Mouse (Mus musculus) hindbrain, embryonic 14.5 days (tissue): ENCODE measurements around the gene Dusp3. TPM values are rescaled to one million over a fixed set of nuclear protein-coding genes. Genes with fewer than 3 reads are reported as not detected.
A peak's percentile ranks its signal among the peaks of the same experiment; 100 is the strongest.

Experiments used
- ATAC-seq: fragments of 200-750 bp; cut with Nextera tagmentation; 2 replicates; pipeline ENCODE4 v1.8.0; 2017; ENCODE audit warnings: moderate number of reproducible peaks, mild to moderate bottlenecking, moderate TSS enrichment, moderate library complexity; ENCODE audit not compliant: low FRiP score
- DNase-seq: peaks from one replicate; pipeline ENCODE4 v3.0.0-alpha.2; 2015; ENCODE audit warnings: low spot score
- H3K27ac ChIP-seq: fragments of 300-500 bp; sonication (generic); 2 replicates; pipeline ENCODE4 v1.5.1; 2014; ENCODE audit warnings: mild to moderate bottlenecking, moderate library complexity
- H3K27me3 ChIP-seq: fragments of 300-500 bp; sonication (generic); 2 replicates; pipeline ENCODE4 v1.6.1; 2014; ENCODE audit warnings: mild to moderate bottlenecking, low read length, mixed read lengths; ENCODE audit not compliant: control insufficient read depth, insufficient read depth
- H3K36me3 ChIP-seq: fragments of 300-500 bp; sonication (generic); replicated peaks from 2 replicates; pipeline ENCODE4 v1.6.1; 2014; ENCODE audit not compliant: control insufficient read depth, insufficient read depth
- H3K4me1 ChIP-seq: fragments of 300-500 bp; sonication (generic); replicated peaks from 2 replicates; pipeline ENCODE4 v1.6.1; 2014; ENCODE audit warnings: antibody characterized with exemption, low read length, mixed read lengths; ENCODE audit not compliant: control insufficient read depth, insufficient read depth
- H3K4me2 ChIP-seq: fragments of 300-500 bp; sonication (generic); replicated peaks from 2 replicates; pipeline ENCODE4 v1.6.1; 2014; ENCODE audit warnings: mild to moderate bottlenecking, moderate library complexity
- H3K4me3 ChIP-seq: fragments of 300-500 bp; sonication (generic); replicated peaks from 2 replicates; pipeline ENCODE4 v1.5.1; 2014; ENCODE audit warnings: mild to moderate bottlenecking, low read length
- H3K9ac ChIP-seq: fragments of 300-500 bp; sonication (generic); 2 replicates; pipeline ENCODE4 v1.6.1; 2014
- H3K9me3 ChIP-seq: fragments of 300-500 bp; sonication (generic); 2 replicates; pipeline ENCODE4 v1.6.1; 2016; ENCODE audit warnings: low read length; ENCODE audit not compliant: control insufficient read depth
- WGBS: fragments of 180-500 bp; shearing (Covaris S2); extraction: QIAGEN DNeasy Blood & Tissue Kit; methylation state at CpG from one replicate; pipeline ENCODE4 v1.1.7; 2014; 5-methylcytosine and 5-hydroxymethylcytosine counted together
- polyA plus RNA-seq: library from polyadenylated mRNA; unstranded; fragments of >200 nt; fragmentation: Nextera tagmentation; extraction: Ambion mirVana; gene quantifications from 2 replicates; pipeline ENCODE4 v1.2.1, GENCODE M21; 2014

Dusp3 gene
- polyA plus RNA-seq, 1 experiment from 2014 or later = 24.0 TPM

- Histone ChIP-seq H3K4me3 (peak overlapping the region; percentile 39), H3K27ac (peak overlapping the region; percentile 32; the same call in 1 of the 2 replicates), H3K27me3 (peaks cover 4% of the 10 kb centered on the region; the same call in 1 of the 2 replicates), H3K9me3 (no peaks in the 10 kb centered on the region), H3K4me1 (no peaks in the 10 kb centered on the region; the same call in 1 of the 2 replicates), H3K9ac (peak overlapping the region; percentile 67), H3K4me2 (peak overlapping the region; percentile 81), H3K36me3 (no peaks in the 10 kb centered on the region)
- DNase-seq = peak; percentile 46
- under 1% methylated on average over 32 of the region's 32 CpGs for WGBS
- ATAC-seq = no peak
Measured at GRCm38 (mm10) chr11:101937108-101937507, 49.7 kb downstream of the Dusp3 start.

GRCm38 (mm10) chr11:101936421-101936820 lies 50.4 kb downstream of the Dusp3 start:
- Histone ChIP-seq H3K9me3 (no peaks in the 10 kb centered on the region), H3K27ac (no peak overlapping the region), H3K27me3 (peaks cover 4% of the 10 kb centered on the region; the same call in 1 of the 2 replicates), H3K9ac (no peak overlapping the region), H3K4me3 (no peak overlapping the region), H3K4me2 (peak overlapping the region; percentile 81), H3K4me1 (no peaks in the 10 kb centered on the region; the same call in 1 of the 2 replicates), H3K36me3 (no peaks in the 10 kb centered on the region)
- ATAC-seq (no peak), DNase-seq (no peak)
- WGBS = 32% methylated on average over 7 of the region's 7 CpGs

GRCm38 (mm10) chr11:101935743-101936142 lies 51.1 kb downstream of the Dusp3 start:
- Histone ChIP-seq H3K9me3 (no peaks in the 10 kb centered on the region), H3K9ac (no peak overlapping the region), H3K4me3 (no peak overlapping the region), H3K4me1 (no peaks in the 10 kb centered on the region; the same call in 1 of the 2 replicates), H3K27ac (no peak overlapping the region), H3K36me3 (no peaks in the 10 kb centered on the region), H3K4me2 (no peak overlapping the region), H3K27me3 (peaks cover 4% of the 10 kb centered on the region; the same call in 1 of the 2 replicates)
- WGBS = 79% methylated on average over 3 of the region's 3 CpGs
- no peak for DNase-seq
- no peak for ATAC-seq

- Histone ChIP-seq H3K36me3 (no peaks in the 10 kb centered on the region), H3K27ac (no peak overlapping the region), H3K9me3 (no peaks in the 10 kb centered on the region), H3K9ac (no peak overlapping the region), H3K4me1 (no peaks in the 10 kb centered on the region), H3K27me3 (no peaks in the 10 kb centered on the region), H3K4me2 (no peak overlapping the region), H3K4me3 (no peak overlapping the region)
- no peak for DNase-seq
- WGBS = 48% methylated on average over 4 of the region's 4 CpGs
- no peak for ATAC-seq
Measured at GRCm38 (mm10) chr11:101931978-101932377, 54.8 kb downstream of the Dusp3 start.

- Histone ChIP-seq H3K4me1 (no peaks in the 10 kb centered on the region), H3K4me3 (no peak overlapping the region), H3K27ac (no peak overlapping the region), H3K9ac (no peak overlapping the region), H3K9me3 (no peaks in the 10 kb centered on the region), H3K4me2 (no peak overlapping the region), H3K27me3 (0 out of 2 replicates have a peak, but pooled peaks cover 3% of the 10 kb centered on the region), H3K36me3 (no peaks in the 10 kb centered on the region)
- DNase-seq (no peak), ATAC-seq (no peak)
- 31% methylated on average over 25 of the region's 25 CpGs for WGBS
Measured at GRCm38 (mm10) chr11:101928030-101928762, 58.6 kb downstream of the Dusp3 start.

GRCm38 (mm10) chr11:101926951-101927589 lies 59.7 kb downstream of the Dusp3 start:
- Histone ChIP-seq H3K27ac (no peak overlapping the region), H3K36me3 (no peaks in the 10 kb centered on the region), H3K4me1 (no peaks in the 10 kb centered on the region), H3K4me3 (no peak overlapping the region), H3K27me3 (0 out of 2 replicates have a peak, but pooled peaks cover 3% of the 10 kb centered on the region), H3K9me3 (no peaks in the 10 kb centered on the region), H3K9ac (no peak overlapping the region), H3K4me2 (no peak overlapping the region)
- ATAC-seq = no peak
- 70% methylated on average over 10 of the region's 10 CpGs for WGBS
- DNase-seq = no peak

- no peak for ATAC-seq
- H3K36me3 ChIP-seq = no peaks in the 10 kb centered on the region
- no peaks in the 10 kb centered on the region for H3K9me3 ChIP-seq
- H3K27me3 ChIP-seq = 0 out of 2 replicates have a peak, but pooled peaks cover 3% of the 10 kb centered on the region
- no peak overlapping the region for H3K4me3 ChIP-seq
- no peak overlapping the region for H3K9ac ChIP-seq
- WGBS = 70% methylated on average over 6 of the region's 6 CpGs
- no peaks in the 10 kb centered on the region for H3K4me1 ChIP-seq
- DNase-seq = no peak
- H3K4me2 ChIP-seq = no peak overlapping the region
- H3K27ac ChIP-seq = no peak overlapping the region
Measured at GRCm38 (mm10) chr11:101925636-101926035, 61.2 kb downstream of the Dusp3 start.

GRCm38 (mm10) chr11:101924441-101924976 lies 62.3 kb downstream of the Dusp3 start:
- Histone ChIP-seq H3K4me3 (no peak overlapping the region), H3K9ac (no peak overlapping the region), H3K4me2 (no peak overlapping the region), H3K27me3 (0 out of 2 replicates have a peak, but pooled peaks cover 3% of the 10 kb centered on the region), H3K4me1 (no peaks in the 10 kb centered on the region), H3K27ac (no peak overlapping the region), H3K36me3 (no peaks in the 10 kb centered on the region), H3K9me3 (no peaks in the 10 kb centered on the region)
- 82% methylated on average over 17 of the region's 19 CpGs for whole genome bisulfite sequencing
- ATAC-seq = no peak
- no peak for DNase-seq

- Histone ChIP-seq H3K9ac (no peak overlapping the region), H3K9me3 (no peaks in the 10 kb centered on the region), H3K27me3 (0 out of 2 replicates have a peak, but pooled peaks cover 3% of the 10 kb centered on the region), H3K4me3 (no peak overlapping the region), H3K4me1 (no peaks in the 10 kb centered on the region), H3K4me2 (no peak overlapping the region), H3K27ac (no peak overlapping the region), H3K36me3 (no peaks in the 10 kb centered on the region)
- no peak for ATAC-seq
- DNase-seq = no peak
- 87% methylated on average over 6 of the region's 6 CpGs for WGBS
Measured at GRCm38 (mm10) chr11:101923988-101924387, 62.8 kb downstream of the Dusp3 start.
